Mouse (Mus musculus): ENCODE results near the gene Matn4.
A peak's percentile ranks its signal among the peaks of the same experiment; 100 is the strongest.

Matn4 gene

GRCm38 (mm10) chr2:164405060-164405459 is at the start of gene Matn4:
Matn4 (minus strand) TSS chr2:164405160.
- DNase-seq (ENCODE audit: low read depth, low spot score), result no peak

- DNase-seq (ENCODE audit: low read depth, low spot score), result no peak
Observed at GRCm38 (mm10) chr2:164453887-164454500, 49.0 kb upstream of the Matn4 start.

GRCm38 (mm10) chr2:164453047-164453757 is 48.2 kb upstream of the Matn4 start:
- DNase-seq (ENCODE audit: low read depth, low spot score), result no peak

GRCm38 (mm10) chr2:164452000-164452676 is 47.2 kb upstream of the Matn4 start:
- peak; percentile 58 for DNase-seq (ENCODE audit: low read depth, low spot score)

GRCm38 (mm10) chr2:164449341-164450042 is 44.5 kb upstream of the Matn4 start:
- no peak for DNase-seq (ENCODE audit: low read depth, low spot score)

- DNase-seq (ENCODE audit: low read depth, low spot score), result no peak
Observed at GRCm38 (mm10) chr2:164448921-164449320, 44.0 kb upstream of the Matn4 start.

- no peak for DNase-seq (ENCODE audit: low read depth, low spot score)
Observed at GRCm38 (mm10) chr2:164448140-164448539, 43.2 kb upstream of the Matn4 start.

- no peak for DNase-seq (ENCODE audit: low read depth, low spot score)
Observed at GRCm38 (mm10) chr2:164446086-164446469, 41.1 kb upstream of the Matn4 start.

- DNase-seq (ENCODE audit: low read depth, low spot score), result no peak
Observed at GRCm38 (mm10) chr2:164445399-164446085, 40.6 kb upstream of the Matn4 start.

GRCm38 (mm10) chr2:164444701-164445100 is 39.7 kb upstream of the Matn4 start:
- DNase-seq (ENCODE audit: low read depth, low spot score), result no peak

- DNase-seq (ENCODE audit: low read depth, low spot score), result no peak
Observed at GRCm38 (mm10) chr2:164443460-164444000, 38.6 kb upstream of the Matn4 start, which contains the start of gene Sdc4. Sdc4 (minus strand) TSS chr2:164443887.

GRCm38 (mm10) chr2:164443051-164443437 is 38.1 kb upstream of the Matn4 start:
- peak; percentile 86 for DNase-seq (ENCODE audit: low read depth, low spot score)

GRCm38 (mm10) chr2:164442315-164443050 is 37.5 kb upstream of the Matn4 start:
- no peak for DNase-seq (ENCODE audit: low read depth, low spot score)

GRCm38 (mm10) chr2:164441731-164442130 is 36.8 kb upstream of the Matn4 start:
- DNase-seq (ENCODE audit: low read depth, low spot score), result no peak

GRCm38 (mm10) chr2:164441155-164441554 is 36.2 kb upstream of the Matn4 start:
- DNase-seq (ENCODE audit: low read depth, low spot score), result no peak

- no peak for DNase-seq (ENCODE audit: low read depth, low spot score)
Observed at GRCm38 (mm10) chr2:164440314-164440713, 35.4 kb upstream of the Matn4 start.

GRCm38 (mm10) chr2:164439001-164439421 is 34.1 kb upstream of the Matn4 start:
- no peak for DNase-seq (ENCODE audit: low read depth, low spot score)

GRCm38 (mm10) chr2:164438257-164438656 is 33.3 kb upstream of the Matn4 start:
- DNase-seq (ENCODE audit: low read depth, low spot score), result no peak

- DNase-seq (ENCODE audit: low read depth, low spot score), result no peak
Observed at GRCm38 (mm10) chr2:164437710-164438109, 32.8 kb upstream of the Matn4 start.

- no peak for DNase-seq (ENCODE audit: low read depth, low spot score)
Observed at GRCm38 (mm10) chr2:164436961-164437360, 32.0 kb upstream of the Matn4 start.
